Mouse (Mus musculus) thymus, adult 2 months (tissue): ENCODE results near the gene Gng10. TPM values are rescaled to one million over a fixed set of nuclear protein-coding genes. Genes with fewer than 3 reads are reported as not detected.
A peak's percentile ranks its signal among the peaks of the same experiment; 100 is the strongest.

Experiments used
- DNase-seq: peaks from one replicate; pipeline ENCODE4 v3.0.0; 2021
- H3K27ac ChIP-seq: fragments of 200-500 bp; 2 replicates; pipeline ENCODE4 v1.5.1; 2012; ENCODE audit warnings: low read length, control low read depth; ENCODE audit not compliant: control insufficient read depth, insufficient read depth
- H3K27me3 ChIP-seq: fragments of 200-500 bp; 2 replicates; pipeline ENCODE4 v1.6.1; 2012; ENCODE audit warnings: mild to moderate bottlenecking, low read length, moderate library complexity, mixed read lengths; ENCODE audit not compliant: control insufficient read depth, insufficient read depth
- H3K36me3 ChIP-seq: fragments of 200-500 bp; 2 replicates; pipeline ENCODE4 v1.6.1; 2012; ENCODE audit warnings: mild to moderate bottlenecking, low read length, moderate library complexity; ENCODE audit not compliant: control insufficient read depth, insufficient read depth
- H3K4me1 ChIP-seq: fragments of 200-500 bp; replicated peaks from 2 replicates; pipeline ENCODE4 v1.6.1; 2012; ENCODE audit warnings: low read length; ENCODE audit not compliant: control insufficient read depth, insufficient read depth
- H3K4me3 ChIP-seq: fragments of 200-500 bp; 2 replicates; pipeline ENCODE4 v1.5.1; 2012; ENCODE audit warnings: mild to moderate bottlenecking, low read length, control low read depth, moderate library complexity; ENCODE audit not compliant: control insufficient read depth, insufficient read depth
- CTCF ChIP-seq: fragments of 200-500 bp; IDR thresholded peaks from 2 replicates; pipeline ENCODE4 v1.5.1; 2012; ENCODE audit warnings: mild to moderate bottlenecking, control low read depth, low read length, moderate library complexity, borderline replicate concordance; ENCODE audit not compliant: control insufficient read depth, poor library complexity, insufficient read depth; ENCODE audit errors: extremely low read depth
- POLR2A ChIP-seq: fragments of 200-500 bp; IDR thresholded peaks from 2 replicates; pipeline ENCODE4 v1.6.1; 2012; ENCODE audit warnings: mild to moderate bottlenecking, low read length, control low read depth, moderate library complexity; ENCODE audit not compliant: control insufficient read depth, poor library complexity, insufficient read depth; ENCODE audit errors: extremely low read depth
- WGBS: fragments of 180-500 bp; shearing (Covaris S2); methylation state at CpG from one replicate; pipeline ENCODE4 v1.1.7; 2018; 5-methylcytosine and 5-hydroxymethylcytosine counted together
- polyA plus RNA-seq: library from polyadenylated mRNA; depleted of rRNA; stranded (reverse); fragments of >200 nt; gene quantifications from 2 replicates; pipeline ENCODE4 v1.2.3, GENCODE M21; 2012; rRNA removed

Gene Gng10
- polyA plus RNA-seq, result 22.8 and 32.7 TPM in 2 replicates

DNA sequence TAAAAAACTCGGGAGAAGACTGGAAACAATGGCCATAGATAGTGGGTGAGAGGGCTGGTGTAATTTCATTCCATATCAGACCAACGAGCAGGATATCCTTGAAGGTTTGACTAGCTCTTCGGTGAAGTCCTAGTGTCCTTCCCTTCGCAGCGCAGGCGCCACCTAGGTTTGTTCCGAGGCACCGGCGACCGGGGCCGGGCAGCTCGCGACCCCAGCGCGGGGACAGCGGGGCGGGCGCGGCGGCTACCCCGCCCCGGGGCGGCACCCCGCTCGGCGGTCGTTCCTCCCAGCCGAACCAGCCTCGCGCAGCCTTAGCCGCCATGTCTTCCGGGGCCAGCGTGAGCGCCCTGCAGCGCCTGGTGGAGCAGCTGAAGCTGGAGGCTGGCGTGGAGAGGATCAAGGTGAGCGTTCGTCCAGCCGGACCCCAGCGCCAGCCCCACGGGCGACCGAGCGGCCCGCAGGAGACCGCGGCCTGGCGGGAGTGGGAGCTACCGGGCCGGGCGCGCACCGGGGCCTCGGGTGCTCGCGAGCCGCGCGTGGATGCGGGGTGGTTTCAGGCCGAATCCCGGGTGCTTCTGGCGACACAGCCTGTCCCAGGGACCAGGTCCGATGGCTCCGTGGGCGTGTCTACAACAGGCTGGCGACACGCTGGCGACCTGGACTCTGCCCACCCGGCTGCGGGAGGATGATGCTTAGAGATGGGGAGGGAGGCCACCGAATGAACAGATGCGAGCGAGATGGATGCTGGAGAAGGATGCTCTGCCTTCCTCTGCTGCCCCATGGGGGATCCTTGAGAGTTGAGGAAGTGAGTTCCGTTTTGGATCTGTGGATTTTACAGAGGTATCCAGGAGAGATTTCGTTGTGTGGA, at the start of gene Gng10:
Gene Gng10 (plus strand): TSS at position 171 of the 868 bp plus-strand sequence.
- H3K4me1 ChIP-seq, result peaks cover 12% of the 10 kb centered on the region
- DNase-seq, result peak; percentile 74
- H3K27ac ChIP-seq, result no peak within 1 kb of the TSS
- H3K27me3 ChIP-seq, result no peaks in the 10 kb centered on the region
- no peaks in the 10 kb centered on the region for H3K36me3 ChIP-seq
- WGBS, result 12% methylated on average over 76 of the region's 76 CpGs
- TF ChIP-seq POLR2A (peak; percentile 44; the same call in 1 of the 2 replicates), CTCF (peak; percentile 41; the same call in 1 of the 2 replicates)
- H3K4me3 ChIP-seq, result peak within 1 kb of the TSS; percentile 86

DNA sequence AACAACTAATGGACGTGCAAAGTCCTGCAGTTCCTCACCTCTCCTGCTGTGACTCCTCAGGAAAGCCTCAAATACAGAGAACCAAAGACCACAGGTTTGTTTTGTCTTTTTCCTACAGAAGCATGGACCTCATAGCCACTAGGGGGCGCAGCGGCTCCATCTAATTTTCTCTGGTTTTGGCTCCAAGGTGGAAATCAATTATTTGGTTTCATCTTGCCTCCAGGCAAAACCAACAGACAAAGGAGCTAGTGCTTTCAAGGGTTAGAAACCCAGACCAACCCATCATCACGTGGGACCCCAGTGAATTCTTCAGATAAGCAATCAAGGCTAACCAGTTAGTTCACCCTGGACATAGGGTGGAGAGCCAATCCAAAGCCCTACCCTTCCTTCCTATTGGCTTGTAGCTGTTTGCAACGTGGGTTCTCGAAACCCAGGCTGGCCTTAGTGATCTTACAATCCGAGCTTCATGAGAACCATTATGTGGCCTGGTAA, 49.7 kb upstream of the Gng10 start:
- no peak overlapping the region for H3K27ac ChIP-seq
- TF ChIP-seq POLR2A, result no peak
- no peak overlapping the region for H3K4me3 ChIP-seq
- no peaks in the 10 kb centered on the region for H3K27me3 ChIP-seq
- DNase-seq, result peak; percentile 84
- WGBS, result 15% methylated on average over 7 of the region's 7 CpGs
- peaks cover 6% of the 10 kb centered on the region for H3K4me1 ChIP-seq
- no peaks in the 10 kb centered on the region for H3K36me3 ChIP-seq

- H3K4me3 ChIP-seq, result peak within 1 kb of the TSS; percentile 99
- no peaks in the 10 kb centered on the region for H3K36me3 ChIP-seq
- DNase-seq, result peak; percentile 85
- 0 out of 2 replicates have a peak, but pooled peaks have one; percentile 28 for TF ChIP-seq POLR2A
- TF ChIP-seq CTCF, result no peak
- H3K4me1 ChIP-seq, result peaks cover 6% of the 10 kb centered on the region
- H3K27me3 ChIP-seq, result no peaks in the 10 kb centered on the region
- WGBS, result 3% methylated on average over 28 of the region's 28 CpGs
- no peak within 1 kb of the TSS for H3K27ac ChIP-seq
Measured at GRCm38 (mm10) chr4:58986540-58987190, 48.2 kb upstream of the Gng10 start, which contains the start of gene Ptgr1. TSS of gene Ptgr1 (minus strand) at chr4:58987119.

- Histone ChIP-seq H3K27ac (no peak overlapping the region), H3K4me3 (no peak overlapping the region), H3K4me1 (peaks cover 6% of the 10 kb centered on the region), H3K27me3 (no peaks in the 10 kb centered on the region), H3K36me3 (no peaks in the 10 kb centered on the region)
- no peak for DNase-seq
- WGBS, result 50% methylated on average over 7 of the region's 7 CpGs
- TF ChIP-seq POLR2A (no peak), CTCF (no peak)
Measured at GRCm38 (mm10) chr4:58989303-58989898, 45.5 kb upstream of the Gng10 start.

DNA sequence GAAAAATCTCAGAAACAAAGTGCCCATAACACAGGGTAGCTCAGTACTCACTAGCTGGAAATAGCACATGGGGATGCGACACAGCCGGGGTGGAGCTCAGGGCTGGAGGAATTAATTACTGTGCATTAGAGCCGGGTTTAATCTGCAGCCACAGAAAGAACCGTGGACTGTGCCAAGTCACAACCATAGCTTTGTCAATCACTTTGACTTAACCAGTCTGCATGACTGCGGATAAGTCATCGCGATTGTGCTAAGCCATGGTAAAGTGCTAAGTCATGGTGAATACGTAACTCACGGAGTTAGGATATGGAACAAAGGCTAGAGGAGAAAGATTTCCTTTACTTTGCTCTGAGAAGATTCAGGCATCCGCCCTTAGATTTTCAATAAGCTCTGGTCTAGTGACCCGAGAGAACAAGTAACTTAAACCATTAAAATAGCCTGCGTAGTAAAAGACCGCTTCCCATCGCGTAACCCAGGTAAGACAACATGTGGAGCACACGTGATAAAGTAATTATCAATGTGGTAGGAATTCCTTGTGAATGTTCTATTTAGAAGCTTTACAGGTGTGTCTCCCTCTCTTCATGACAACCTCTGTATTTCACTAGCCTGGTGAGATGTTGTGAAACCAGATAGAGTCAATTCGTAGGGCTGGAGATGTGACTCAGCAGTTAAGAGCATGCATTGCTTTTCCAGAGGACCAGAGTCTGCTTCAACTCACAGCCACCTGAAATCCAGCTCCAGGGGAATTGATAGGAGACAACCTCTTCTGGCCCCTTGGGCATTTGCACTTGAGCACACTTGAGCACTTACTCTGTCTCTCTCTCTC, 44.1 kb upstream of the Gng10 start:
- Histone ChIP-seq H3K36me3 (no peaks in the 10 kb centered on the region), H3K4me1 (peaks cover 6% of the 10 kb centered on the region), H3K27ac (no peak overlapping the region), H3K27me3 (no peaks in the 10 kb centered on the region), H3K4me3 (no peak overlapping the region)
- DNase-seq, result no peak
- no peak for TF ChIP-seq POLR2A
- TF ChIP-seq CTCF, result no peak
- WGBS, result 91% methylated on average over 17 of the region's 17 CpGs

GRCm38 (mm10) chr4:58992195-58992594, 42.7 kb upstream of the Gng10 start:
- Histone ChIP-seq H3K36me3 (no peaks in the 10 kb centered on the region), H3K4me3 (no peak overlapping the region), H3K27me3 (no peaks in the 10 kb centered on the region), H3K4me1 (no peaks in the 10 kb centered on the region; the same call in 1 of the 2 replicates), H3K27ac (no peak overlapping the region)
- no peak for DNase-seq
- 93% methylated on average over 5 of the region's 5 CpGs for WGBS
- TF ChIP-seq POLR2A, result no peak
- TF ChIP-seq CTCF, result no peak
